Mouse (Mus musculus) frontal cortex, adult (tissue): ENCODE measurements around the gene Sgpp2.
A peak's percentile ranks its signal among the peaks of the same experiment; 100 is the strongest.

Experiments
- ATAC-seq: cut with Nextera tagmentation; 2 replicates; pipeline ENCODE4 v1.9.2; 2017; ENCODE audit warnings: mild to moderate bottlenecking, moderate library complexity, mixed read lengths; ENCODE audit not compliant: low TSS enrichment

Sgpp2 gene

DNA sequence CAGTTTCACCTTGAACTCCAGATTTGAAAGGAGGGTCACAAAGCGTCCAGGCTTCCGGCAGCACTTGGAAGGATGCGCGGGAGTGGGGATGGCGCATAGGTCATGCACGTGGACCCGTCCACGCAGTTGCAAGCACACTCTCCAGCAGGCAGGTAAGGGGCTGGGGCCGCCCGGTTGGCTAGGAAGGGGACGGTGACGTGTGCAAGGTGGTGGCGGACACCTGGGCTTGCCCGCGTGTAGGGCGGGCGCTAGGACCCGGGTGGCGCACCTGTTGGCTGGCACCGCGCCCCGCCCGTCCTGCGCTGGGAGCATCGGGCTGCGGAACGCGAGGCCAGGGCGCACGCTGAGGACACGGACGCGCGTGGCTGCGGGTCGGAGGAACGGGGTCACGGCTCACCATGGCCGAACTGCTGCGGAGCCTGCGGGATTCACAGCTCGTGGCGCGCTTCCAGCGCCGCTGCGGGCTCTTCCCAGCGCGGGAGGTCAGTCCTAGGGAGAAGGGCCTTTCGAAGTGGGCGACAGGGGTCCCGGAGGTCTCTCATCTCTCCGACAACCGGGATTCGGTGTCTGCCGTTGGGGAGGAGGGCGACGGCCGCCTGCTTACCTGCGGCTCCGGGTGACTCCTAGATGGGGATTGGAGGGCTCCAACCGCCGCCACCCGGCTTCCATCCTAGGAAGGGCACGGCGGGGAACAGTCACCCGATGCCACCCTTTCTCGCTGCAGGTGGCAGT, at the start of gene Sgpp2:
TSS of gene Sgpp2 (plus strand) at position 325 of the 732 bp plus-strand sequence.
- peak; percentile 69 for ATAC-seq

DNA sequence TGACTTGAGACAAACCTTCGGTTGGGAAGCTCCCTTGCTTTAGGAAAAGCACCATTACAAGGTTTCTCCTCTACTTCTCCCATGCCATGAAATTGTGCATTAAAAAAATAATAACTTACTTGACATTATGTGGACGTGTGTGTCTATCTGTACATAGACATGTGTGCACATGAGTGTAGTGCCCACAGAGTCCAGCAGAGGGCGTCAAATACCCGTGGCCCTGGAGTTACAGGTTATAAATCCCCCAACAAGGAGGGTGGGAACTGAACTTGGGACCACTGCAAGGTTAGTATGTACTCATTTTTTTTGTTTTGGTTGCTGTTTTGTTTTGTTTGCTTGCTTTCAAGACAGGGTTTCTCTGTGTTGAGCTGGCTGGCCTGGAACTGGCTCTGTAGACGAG, 42.6 kb upstream of the Sgpp2 start:
- ATAC-seq, result no peak

DNA sequence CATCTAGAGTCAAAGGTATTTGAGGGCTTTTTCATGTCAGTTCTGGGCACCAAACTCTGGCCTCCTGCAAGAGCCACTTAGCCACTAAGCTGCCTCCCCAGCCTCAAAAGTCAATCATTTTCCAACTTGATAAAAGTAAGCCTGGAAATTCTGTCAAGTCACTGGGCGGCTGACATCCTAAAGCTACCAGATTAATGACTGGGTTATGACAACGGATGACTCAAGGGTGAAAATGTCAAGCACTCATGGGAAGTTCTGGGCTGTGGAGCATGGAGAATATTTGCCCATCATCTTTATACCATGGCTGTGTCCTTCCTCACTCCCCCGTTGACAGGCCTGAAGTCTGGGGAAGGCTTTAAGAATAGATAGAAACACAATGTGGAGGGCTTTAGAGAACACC, 37.2 kb upstream of the Sgpp2 start:
- ATAC-seq, result no peak

DNA sequence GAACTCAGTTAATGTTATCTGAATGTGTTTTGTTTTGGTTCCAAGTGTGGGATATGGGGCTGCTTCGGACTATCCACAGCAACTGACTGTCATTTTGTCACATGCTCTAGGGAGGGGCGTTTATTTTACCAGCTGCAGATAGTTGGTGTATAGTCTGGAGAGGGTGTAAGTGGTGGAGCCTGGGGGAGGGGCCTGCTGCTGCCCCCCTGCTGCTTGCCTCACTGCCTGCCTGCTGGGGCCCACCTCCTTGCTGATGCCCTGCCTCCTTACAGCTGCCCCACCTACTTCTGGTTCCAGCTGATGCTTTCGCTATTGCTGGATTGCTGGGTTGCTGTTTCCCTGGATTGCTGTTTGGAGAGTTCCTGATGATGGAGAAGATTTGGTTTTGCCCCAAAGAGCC, 31.0 kb upstream of the Sgpp2 start:
- no peak for ATAC-seq

DNA sequence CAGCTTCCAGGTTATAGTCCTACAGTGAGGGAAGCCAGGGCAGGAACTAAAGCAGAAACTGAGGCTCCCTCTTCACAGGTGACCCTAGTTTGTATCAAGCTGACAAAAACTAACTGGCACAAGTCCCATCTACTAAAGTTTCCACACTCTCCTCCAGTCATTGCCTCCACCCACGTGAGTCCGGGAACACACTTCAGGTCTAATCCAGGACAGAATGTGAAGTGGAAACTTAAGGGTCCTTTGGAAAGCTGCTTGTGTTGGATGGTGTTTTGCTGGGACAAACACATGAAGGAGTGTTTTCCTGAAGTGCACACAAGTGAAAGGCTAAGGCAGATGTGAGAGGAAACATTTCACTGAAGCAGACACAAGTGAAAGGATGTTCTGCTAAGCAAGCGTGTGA, 17.7 kb upstream of the Sgpp2 start:
- ATAC-seq, result no peak

DNA sequence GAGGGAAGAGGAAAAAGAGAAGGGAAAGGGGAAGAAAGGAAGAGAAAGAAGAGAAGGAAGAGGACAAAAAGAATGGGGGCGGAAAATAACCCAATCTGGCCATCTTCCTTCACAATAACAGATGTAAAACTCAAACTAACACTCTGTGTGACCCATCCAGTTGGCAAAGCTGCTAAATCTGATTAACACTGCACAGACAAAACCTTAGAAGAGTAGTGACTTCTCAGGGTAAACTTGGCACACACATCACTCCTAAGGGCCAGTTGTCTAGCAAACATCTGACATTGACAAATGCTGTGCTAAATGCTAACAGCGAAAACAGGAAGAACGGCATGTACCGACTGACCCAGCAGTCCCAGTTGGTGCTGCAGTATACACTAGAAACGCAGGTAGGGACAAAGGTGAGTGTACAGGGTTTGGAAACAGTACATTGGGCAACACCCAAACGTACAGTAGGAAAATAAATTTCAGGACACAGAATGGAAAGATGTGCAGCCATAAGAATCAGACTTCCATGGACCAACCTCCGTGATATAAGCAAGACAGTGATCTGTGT, 10.4 kb upstream of the Sgpp2 start:
- no peak for ATAC-seq

DNA sequence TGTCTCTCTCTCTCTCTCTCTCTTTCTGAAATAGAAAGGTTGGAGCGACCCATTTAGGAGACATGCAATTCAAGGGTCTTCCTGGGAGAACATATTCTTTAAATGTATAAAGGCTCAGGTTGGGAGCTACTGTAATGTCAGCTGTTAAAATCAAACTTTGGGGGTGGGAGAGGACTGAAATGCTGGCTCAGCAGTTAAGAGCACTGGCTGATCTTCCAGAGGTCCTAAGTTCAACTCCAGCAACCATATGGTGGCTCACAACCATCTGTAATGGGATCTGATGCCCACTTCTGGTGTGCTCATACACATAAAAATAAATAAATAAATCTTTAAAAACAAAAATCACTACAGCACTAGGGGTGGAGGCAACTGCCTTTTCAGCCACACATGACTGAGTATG, 1.5 kb upstream of the Sgpp2 start:
- no peak for ATAC-seq

DNA sequence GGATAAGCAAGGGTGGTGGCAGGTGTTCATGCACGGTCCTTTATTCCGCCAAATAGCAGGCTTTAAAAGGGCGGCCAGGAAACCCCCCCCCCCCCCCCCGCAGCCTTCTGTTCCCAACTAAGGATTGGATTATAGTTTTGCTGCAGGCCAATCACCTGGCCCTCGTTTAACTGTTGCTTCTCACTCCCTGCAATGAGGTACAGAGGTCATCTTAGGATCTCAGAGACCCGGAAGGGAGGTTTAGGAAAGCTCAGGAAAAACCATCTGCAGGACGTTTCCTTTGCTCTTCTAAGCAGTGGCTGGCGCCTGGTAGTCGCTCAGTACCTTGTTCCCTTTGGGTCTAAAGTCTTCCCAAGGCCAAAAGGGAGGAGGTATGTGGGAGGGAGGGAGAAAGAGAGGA, 865 bp upstream of the Sgpp2 start:
- ATAC-seq, result no peak

DNA sequence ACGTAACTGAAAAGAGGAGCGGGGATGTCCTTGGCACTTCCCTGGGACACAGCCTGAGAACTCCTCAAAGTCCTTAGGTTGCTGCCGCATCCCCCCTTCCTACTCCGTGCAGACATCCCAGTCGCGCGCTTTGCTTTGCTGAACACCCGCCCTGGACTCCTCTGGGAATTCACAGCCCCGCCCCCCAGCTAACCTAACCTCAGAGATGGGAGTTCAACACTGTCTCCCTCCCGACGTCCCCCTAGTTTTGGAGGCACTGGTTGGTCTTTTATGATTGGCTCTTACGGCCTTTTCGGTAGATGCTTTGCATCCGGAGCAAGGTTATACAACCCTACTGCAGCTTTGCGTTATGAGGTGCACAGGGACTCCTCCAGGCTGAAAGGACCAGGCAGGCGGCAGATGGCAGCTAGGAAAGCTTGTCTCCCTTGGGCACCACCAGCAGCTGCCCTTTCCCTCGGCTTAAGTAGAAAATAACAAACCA, 756 bp downstream of the Sgpp2 start:
- ATAC-seq, result peak; percentile 85

DNA sequence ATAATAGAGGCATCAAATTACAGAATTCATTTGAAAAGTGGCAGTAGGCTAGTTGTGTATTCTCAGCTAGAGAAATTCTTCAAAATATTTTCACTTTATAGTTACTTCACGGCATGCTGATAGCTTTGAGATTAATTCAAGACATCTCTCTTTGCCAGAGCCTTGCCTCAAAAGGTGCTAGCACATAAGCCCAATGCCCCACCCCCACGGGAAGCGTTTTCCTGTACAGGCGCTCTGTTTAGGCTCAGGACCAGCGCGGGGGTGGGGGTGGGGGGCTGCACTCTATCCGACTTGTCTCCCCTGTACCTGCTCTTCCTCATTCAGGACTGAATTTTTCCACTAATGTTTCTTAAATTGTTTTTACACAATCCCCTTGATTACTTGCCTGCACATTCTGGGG, 1.3 kb downstream of the Sgpp2 start:
- peak; percentile 25; the same call in 1 of the 2 replicates for ATAC-seq

DNA sequence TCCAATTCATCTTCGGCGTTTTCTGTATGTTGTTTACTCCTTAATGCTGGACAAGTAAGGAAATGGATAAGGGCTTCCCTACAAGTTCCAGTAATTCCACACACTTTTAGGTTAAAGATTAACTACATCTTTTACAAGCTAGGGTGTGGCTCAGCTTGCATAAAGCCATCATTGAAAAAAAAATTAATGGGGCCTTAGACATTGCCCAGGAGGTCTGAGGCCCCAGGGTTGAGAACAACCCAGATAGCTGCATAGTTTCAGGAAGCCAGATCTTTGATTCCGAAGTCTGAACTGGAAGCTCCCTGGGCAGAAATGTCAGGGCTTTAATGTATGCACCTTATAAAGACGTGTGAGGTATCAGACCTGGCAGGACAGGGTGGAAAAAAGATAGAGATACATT, 2.8 kb downstream of the Sgpp2 start:
- no peak for ATAC-seq

DNA sequence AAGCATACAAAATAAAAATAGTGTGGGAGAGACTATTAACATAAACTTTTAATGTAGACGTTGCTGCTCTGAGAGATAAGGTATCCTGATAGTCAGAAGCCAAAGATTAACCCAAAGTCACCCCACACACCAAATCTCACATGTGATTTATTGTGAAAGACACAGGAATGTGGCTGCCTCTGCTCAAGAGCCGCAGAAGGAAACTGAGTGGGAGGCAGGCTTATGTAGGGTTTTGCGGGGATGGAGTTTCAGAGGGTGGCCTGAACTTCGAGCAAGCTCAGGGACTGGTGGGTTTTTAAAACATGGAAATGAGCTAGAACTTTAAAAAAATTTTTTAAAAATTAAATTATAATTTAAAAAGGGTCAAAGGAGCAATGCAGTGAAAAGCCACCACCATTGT, 3.8 kb downstream of the Sgpp2 start:
- ATAC-seq, result no peak

DNA sequence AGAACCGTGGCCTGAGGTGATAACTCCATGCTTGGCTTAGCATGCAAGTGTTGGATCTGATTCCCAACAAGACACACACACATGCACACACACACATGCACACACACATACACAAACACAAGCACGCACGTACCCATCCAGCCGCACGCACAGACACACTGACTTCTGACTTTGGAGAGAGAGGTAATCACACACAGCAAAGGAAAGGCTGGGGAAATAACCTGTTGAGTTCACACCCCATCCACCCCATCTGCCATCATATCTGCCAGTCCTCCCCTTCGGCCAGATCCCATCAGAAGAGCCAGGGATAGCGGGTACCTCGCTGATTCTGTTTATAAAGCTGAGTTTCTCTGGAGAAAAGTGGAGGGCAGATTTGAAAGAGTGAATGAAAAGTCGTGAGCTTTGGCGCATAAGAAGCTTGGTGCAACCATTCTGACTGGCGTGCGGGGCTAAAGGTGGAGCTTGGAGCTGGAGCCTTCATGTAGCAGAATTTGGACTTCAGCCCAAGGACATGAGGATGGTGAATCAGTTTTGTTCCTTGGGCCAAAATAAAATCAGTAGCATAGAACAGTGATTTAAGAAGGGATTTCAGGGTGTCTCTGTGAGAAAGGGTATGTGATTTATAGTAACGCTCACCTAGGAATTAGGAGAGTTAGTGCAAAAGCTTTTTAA, 8.1 kb downstream of the Sgpp2 start:
- no peak for ATAC-seq

DNA sequence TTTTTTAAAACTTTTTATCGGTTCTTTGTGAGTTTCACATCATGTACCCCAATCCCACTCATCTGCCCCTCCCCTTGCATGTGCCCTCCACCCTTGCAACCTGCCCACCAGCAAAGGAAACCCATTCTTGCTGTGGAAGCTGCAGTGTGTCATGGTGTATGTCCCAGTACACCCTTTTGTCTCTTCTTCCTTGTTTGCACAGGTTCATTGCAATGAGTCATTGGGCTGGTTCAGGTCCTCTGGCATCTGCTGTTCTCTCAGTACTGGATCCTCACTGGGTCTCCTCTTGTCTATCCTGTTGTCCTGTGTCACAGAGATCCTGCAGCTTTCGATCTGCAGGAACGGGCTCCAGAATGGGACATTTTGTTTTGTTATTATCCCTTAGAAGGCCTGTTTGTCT, 10.1 kb downstream of the Sgpp2 start:
- ATAC-seq, result no peak

DNA sequence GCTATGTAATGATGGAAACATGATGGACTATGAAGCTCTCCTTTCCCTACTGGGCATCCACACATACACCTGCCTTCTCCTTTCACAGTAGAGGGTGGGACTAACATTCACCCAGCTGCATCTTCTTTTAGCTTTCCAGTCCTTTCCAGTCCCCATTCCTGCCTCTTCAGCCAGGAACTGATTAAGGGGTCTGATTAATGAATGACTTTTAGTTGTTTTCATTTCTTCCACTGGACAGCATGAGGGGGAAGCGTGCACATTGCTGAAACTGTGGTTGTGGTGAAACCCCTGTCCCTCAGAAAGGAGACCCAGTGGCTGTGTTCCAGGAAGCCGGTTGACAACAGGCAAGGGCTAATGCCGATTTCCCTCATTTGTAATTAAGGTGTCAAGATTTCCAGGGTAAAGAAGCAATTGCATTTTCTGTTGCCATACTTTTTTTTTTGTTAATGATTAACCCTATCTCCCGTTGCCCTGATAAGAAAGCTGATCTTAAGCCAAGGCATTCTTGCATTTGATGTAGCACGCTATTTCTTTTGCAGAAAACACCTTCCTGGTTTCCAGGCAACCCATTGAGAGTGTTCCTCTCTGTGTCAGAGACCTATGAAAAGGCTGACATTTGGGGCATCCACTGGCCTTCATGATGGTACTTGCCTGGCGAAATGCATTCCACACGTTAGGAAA, 12.1 kb downstream of the Sgpp2 start:
- no peak for ATAC-seq

DNA sequence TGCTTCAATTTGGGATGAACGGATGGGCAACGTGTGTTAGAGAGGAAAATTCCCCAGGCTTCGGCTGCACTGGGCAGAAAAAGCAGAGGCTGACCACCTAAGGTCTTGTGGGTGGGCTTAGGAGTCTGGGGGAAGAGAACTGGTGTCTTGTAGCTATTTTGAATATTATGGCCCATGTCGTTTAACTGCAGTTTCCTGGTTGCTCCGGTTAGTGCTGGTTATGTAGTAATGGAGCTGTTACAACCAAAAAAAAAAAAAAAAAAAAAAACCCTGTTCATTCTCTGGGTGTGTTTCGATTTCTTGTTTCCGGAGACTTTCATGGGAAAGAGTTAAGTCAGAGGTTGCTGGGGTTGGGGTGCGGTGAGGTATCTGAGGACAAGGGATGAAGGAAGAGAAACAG, 12.7 kb downstream of the Sgpp2 start:
- ATAC-seq, result no peak

DNA sequence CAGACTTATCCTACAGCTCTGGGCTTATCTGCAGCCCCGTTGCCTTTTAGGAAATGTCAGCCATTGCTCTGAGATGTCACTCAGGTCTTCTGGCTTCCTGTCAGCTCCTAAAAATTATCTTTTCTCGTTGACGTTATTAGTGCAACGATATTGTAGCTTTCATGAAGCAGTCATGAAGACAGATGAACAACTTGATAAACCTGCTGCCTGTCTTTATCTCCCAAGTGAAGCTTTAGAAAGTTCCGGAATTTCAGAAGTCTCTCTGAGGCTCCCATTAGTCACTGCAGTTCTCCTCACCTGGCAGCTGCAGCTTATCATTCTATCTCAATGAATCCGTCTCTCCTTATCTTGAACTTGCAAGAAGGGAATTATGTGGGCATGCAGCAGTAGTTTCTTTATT, 13.9 kb downstream of the Sgpp2 start:
- ATAC-seq, result no peak

DNA sequence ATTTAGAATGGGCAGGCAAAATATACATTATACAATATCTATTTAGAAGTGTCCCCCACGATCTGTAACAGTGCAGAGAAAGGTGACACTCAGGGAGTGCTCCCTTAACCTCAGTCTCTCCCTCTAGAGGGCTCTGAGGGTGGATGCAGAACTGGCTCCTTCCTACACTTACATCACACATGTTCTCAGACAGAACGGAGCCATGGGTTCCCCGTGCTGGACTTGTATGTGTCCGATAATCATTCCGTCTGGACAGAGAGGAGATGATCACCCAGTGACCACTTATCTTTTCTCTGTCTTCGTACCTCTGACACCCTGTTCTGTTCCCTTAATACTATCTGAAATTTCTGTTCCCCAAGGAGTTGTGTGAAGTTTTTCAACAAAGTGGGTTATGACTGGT, 15.7 kb downstream of the Sgpp2 start:
- no peak for ATAC-seq

DNA sequence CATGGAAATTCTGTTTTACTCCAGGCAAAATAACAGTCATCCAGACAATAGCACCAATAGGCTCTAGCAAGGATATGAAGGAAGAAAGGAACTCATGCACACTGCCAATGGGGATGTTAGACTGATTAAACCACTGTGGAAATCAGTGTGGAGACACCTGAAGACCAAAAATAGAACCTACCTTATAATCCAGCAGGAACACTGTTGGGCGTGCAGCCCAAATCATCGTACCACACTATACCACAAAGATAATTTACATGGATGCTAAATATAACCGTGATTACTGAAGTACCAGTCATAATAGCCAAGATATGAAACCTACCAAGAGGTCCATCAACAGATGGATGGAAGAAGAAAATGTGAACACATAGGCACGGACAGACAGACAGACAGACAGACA, 18.5 kb downstream of the Sgpp2 start:
- no peak for ATAC-seq

DNA sequence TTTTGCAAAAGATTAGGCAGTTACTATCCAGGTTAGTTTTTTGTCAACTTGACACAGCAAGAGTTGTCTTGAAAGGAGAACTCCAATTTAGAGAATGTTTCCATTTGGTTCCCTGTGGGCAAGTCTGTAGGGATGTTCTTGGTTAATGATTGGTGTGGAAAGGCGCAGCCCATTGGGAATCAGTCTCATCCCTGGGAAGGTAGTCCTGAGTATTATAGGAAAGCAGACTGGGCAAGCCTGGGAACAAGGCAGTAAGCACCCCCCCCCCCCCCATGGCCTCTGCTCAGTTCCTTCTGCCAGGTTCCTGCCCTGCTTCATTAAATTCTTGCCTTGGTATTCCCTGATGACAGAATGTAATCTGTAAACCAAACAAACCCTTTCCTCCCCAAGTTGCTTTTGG, 19.7 kb downstream of the Sgpp2 start:
- ATAC-seq, result no peak

DNA sequence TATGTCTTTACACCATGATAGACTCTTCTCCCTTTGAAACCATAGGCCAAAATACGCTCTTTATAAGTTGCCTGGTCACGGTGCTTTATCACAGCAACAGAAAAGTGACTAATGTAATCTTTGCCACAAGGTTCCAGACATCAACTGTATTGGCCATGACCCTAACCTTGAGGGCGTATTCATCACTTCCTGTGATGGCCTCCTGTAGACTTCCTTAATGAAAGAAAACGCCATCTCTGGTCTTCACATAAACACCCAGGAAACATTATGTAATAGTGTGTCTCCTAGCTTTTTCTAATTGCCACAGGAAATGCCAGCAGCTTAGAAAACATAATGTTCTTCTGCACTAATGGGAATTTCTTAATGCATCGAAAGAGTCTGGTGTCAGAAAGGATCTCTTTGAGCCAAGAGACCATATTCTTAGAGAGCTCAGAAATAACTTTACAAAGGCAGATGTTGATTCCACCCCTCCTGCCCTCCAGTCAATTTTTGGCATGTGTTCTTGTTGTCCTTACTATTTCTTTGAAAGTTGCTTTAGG, 20.5 kb downstream of the Sgpp2 start:
- ATAC-seq, result no peak

DNA sequence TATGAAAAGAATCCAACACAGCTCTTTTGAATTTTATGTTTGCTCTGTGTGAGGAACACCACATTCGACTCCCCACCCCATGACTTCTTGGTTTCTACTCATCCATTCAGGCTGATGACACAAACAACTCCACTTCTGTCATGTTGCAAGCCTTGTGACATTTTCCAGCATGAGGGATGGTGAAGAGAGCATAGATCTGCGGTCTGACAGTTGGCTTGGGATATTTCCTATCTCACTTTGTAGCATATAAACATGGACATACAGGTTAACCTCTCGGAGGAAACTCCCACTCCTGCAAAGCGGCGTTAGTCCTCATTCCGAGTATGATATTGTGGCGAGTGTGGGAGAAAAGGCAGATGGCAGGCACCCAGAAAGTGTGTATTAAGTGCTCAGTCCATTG, 27.6 kb downstream of the Sgpp2 start:
- ATAC-seq, result 0 out of 2 replicates have a peak, but pooled peaks have one; percentile 27
